Mouse (Mus musculus) intestine, postnatal 0 days (tissue): ENCODE data around the gene Ugt1a5. TPM values are rescaled to one million over a fixed set of nuclear protein-coding genes. Genes with fewer than 3 reads are reported as not detected.

Source experiments
- ATAC-seq: fragments of 200-750 bp; cut with Nextera tagmentation; 2 replicates; pipeline ENCODE4 v1.8.0; 2017; ENCODE audit warnings: mild to moderate bottlenecking, moderate TSS enrichment, moderate library complexity
- H3K27ac ChIP-seq: fragments of 300-500 bp; sonication (generic); 2 replicates; pipeline ENCODE4 v1.5.1; 2014; ENCODE audit warnings: mild to moderate bottlenecking, low read depth, low read length, moderate library complexity
- H3K27me3 ChIP-seq: fragments of 300-500 bp; sonication (generic); replicated peaks from 2 replicates; pipeline ENCODE4 v1.6.1; 2014; ENCODE audit warnings: low read length, mixed read lengths; ENCODE audit not compliant: control insufficient read depth, insufficient read depth
- H3K36me3 ChIP-seq: fragments of 300-500 bp; sonication (generic); 2 replicates; pipeline ENCODE4 v1.6.1; 2014; ENCODE audit warnings: mild to moderate bottlenecking, moderate library complexity; ENCODE audit not compliant: control insufficient read depth, insufficient read depth
- H3K4me1 ChIP-seq: fragments of 300-500 bp; sonication (generic); replicated peaks from 2 replicates; pipeline ENCODE4 v1.6.1; 2014; ENCODE audit warnings: antibody characterized with exemption, low read length, mixed read lengths; ENCODE audit not compliant: control insufficient read depth, insufficient read depth
- H3K4me2 ChIP-seq: fragments of 300-500 bp; sonication (generic); replicated peaks from 2 replicates; pipeline ENCODE4 v1.6.1; 2014; ENCODE audit warnings: low read depth, mild to moderate bottlenecking, moderate library complexity
- H3K4me3 ChIP-seq: fragments of 300-500 bp; sonication (generic); 2 replicates; pipeline ENCODE4 v1.5.1; 2014; ENCODE audit warnings: low read depth, low read length
- H3K9ac ChIP-seq: fragments of 300-500 bp; sonication (generic); 2 replicates; pipeline ENCODE4 v1.6.1; 2014; ENCODE audit warnings: mild to moderate bottlenecking, low read depth, low read length
- H3K9me3 ChIP-seq: fragments of 300-500 bp; sonication (generic); 2 replicates; pipeline ENCODE4 v1.6.1; 2016; ENCODE audit warnings: mixed run types; ENCODE audit not compliant: control insufficient read depth
- CTCF ChIP-seq: sonication (generic); IDR thresholded peaks from 2 replicates; pipeline ENCODE4 v1.5.1; 2016; ENCODE audit warnings: low read depth, mild to moderate bottlenecking, control low read depth, antibody characterized with exemption, moderate library complexity
- WGBS: fragments of 180-500 bp; shearing (Covaris S2); extraction: QIAGEN DNeasy Blood & Tissue Kit; methylation state at CpG from one replicate; pipeline ENCODE4 v1.1.7; 2014; 5-methylcytosine and 5-hydroxymethylcytosine counted together
- polyA plus RNA-seq: library from polyadenylated mRNA; unstranded; fragments of >200 nt; fragmentation: Nextera tagmentation; extraction: Ambion mirVana; gene quantifications from 2 replicates; pipeline ENCODE4 v1.2.1, GENCODE M21; 2015

Gene Ugt1a5
- polyA plus RNA-seq, 1 experiment from 2014 or later, result not detected

DNA sequence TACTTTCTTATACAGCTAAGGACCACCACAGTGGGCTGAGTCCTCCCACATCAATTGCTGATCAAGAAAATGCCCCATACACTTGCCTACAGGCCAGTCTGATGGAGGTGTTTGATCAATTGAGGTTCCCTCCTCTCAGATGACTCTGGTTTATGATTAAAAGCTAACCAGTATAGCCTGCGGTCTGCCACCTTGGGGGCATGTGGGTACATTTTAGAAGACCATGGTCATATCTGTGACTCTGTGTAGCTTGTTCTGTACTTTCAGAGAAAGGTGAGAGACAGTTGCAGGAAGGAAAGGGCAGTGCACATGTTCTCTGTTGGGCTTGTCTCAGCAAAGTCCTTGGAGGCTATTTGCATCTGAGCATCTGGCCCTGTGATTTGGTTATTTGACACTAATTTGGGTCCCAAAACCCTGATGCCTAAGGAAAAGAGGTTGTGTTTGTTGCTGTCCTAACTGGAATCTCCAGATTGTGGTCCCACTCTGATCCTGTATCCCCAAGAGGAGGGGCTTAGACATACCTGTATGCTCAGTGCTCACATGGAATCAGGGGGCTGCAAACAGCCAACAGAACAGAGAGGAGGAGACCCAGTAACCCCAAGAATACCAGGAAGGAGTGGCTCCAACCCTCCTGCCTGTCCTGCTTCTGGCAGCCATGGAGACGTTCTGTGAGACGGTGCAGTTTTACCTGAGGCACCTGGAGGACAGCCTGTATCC is 67.0 kb downstream of the Ugt1a5 start:
- no peak for ATAC-seq

DNA sequence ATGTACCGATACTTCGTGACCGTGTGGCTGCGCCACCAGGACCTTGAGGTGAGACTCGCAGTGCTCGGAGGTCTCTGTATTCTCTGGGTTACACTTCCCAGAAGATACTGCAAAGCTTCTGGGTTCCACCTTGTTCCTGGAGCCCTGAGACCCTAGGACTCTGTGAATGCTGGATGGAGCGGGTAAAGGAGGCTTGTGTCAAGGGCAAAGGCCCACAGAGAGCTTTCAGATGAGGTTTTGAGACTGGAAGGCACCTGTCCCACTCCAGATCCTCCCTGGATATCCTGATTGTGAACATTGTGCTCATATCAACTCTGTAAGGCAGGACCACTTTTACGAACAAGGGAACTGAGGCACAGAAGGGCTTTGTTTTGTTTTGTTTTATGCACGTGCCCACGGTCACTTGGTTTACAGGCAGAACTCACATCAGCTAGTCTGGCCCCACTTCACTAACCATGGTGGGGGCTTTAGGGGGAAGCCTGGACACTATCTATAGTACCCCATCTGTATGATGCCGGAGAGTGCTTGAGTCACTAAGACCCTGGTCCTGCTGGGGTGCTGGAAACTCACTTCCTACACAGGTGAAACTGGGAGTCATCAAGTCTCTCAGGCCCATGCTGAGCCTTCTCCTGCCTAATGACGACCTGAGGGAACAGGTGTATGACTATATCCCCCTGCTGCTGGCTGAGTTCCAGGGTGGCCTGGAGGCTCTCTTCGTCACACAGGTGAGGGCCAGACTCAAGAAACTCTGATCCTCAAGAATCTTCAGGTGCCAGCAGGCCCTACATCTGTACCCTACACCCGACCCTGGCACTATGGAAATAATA is 67.8 kb downstream of the Ugt1a5 start:
- H3K4me1 ChIP-seq, result no peaks in the 10 kb centered on the region
- no peak for ATAC-seq
- no peak overlapping the region for H3K4me2 ChIP-seq
- no peak for TF ChIP-seq CTCF
- H3K9ac ChIP-seq, result no peak overlapping the region
- H3K27me3 ChIP-seq, result no peaks in the 10 kb centered on the region
- H3K4me3 ChIP-seq, result no peak overlapping the region
- H3K36me3 ChIP-seq, result no peaks in the 10 kb centered on the region
- peaks cover 52% of the 10 kb centered on the region for H3K9me3 ChIP-seq
- no peak overlapping the region for H3K27ac ChIP-seq
- 67% methylated on average over 14 of the region's 14 CpGs for WGBS

More for the DNA sequence above, 67.0 kb downstream of the Ugt1a5 start:
- no peak overlapping the region for H3K4me3 ChIP-seq
- H3K4me2 ChIP-seq, result no peak overlapping the region
- 56% methylated on average over 3 of the region's 3 CpGs for WGBS
- H3K27me3 ChIP-seq, result no peaks in the 10 kb centered on the region
- no peak overlapping the region for H3K27ac ChIP-seq
- no peak overlapping the region for H3K9ac ChIP-seq
- peaks cover 51% of the 10 kb centered on the region for H3K9me3 ChIP-seq
- no peak for TF ChIP-seq CTCF
- no peaks in the 10 kb centered on the region for H3K4me1 ChIP-seq
- H3K36me3 ChIP-seq, result no peaks in the 10 kb centered on the region

DNA sequence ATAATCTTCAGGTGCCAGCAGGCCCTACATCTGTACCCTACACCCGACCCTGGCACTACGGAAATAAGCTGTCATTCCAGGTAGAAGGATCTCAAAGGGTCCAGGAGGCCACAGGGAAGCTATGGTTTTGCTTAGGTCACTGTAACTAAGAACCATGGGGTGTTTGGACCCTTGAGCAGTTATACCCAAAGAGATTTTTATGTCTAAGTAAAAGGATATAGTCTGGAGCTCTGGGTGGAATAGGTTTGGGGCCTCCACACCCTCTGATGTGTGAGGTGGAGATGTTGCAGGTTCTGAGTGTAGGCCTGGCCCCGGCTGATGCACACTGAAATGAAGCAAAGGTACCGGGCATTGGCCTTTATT is 68.4 kb downstream of the Ugt1a5 start:
- H3K9me3 ChIP-seq, result peaks cover 57% of the 10 kb centered on the region

DNA sequence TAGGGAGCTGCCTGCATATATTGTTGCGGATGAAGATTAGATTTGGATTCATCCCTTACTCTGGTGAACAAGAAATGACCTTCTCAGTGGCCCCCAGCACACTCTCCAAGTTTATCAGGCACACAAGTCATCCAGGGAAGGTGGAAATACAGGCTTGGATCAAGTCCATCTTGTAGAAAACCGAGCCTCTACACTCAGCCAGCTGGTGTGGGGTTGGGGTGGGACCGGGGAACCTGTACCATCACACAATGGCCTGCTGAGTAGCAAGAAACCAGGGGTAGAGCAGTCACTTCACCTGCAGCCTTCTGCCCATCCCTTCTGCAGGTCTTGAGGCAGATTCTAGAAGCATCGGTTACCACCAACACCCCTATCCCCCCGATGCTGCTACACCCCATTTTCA is 68.8 kb downstream of the Ugt1a5 start:
- no peak for TF ChIP-seq CTCF
- Histone ChIP-seq H3K9ac (no peak overlapping the region), H3K4me3 (no peak overlapping the region), H3K4me1 (no peaks in the 10 kb centered on the region), H3K4me2 (no peak overlapping the region), H3K36me3 (no peaks in the 10 kb centered on the region), H3K9me3 (peaks cover 54% of the 10 kb centered on the region), H3K27me3 (no peaks in the 10 kb centered on the region), H3K27ac (no peak overlapping the region)
- WGBS, result 42% methylated on average over 5 of the region's 5 CpGs
- ATAC-seq, result no peak

More for the DNA sequence above, 68.4 kb downstream of the Ugt1a5 start:
- H3K36me3 ChIP-seq, result no peaks in the 10 kb centered on the region
- ATAC-seq, result no peak
- 61% methylated on average over 4 of the region's 4 CpGs for WGBS
- no peak for TF ChIP-seq CTCF
- no peaks in the 10 kb centered on the region for H3K27me3 ChIP-seq
- no peaks in the 10 kb centered on the region for H3K4me1 ChIP-seq
- H3K4me3 ChIP-seq, result no peak overlapping the region
- no peak overlapping the region for H3K27ac ChIP-seq
- H3K4me2 ChIP-seq, result no peak overlapping the region
- H3K9ac ChIP-seq, result no peak overlapping the region

DNA sequence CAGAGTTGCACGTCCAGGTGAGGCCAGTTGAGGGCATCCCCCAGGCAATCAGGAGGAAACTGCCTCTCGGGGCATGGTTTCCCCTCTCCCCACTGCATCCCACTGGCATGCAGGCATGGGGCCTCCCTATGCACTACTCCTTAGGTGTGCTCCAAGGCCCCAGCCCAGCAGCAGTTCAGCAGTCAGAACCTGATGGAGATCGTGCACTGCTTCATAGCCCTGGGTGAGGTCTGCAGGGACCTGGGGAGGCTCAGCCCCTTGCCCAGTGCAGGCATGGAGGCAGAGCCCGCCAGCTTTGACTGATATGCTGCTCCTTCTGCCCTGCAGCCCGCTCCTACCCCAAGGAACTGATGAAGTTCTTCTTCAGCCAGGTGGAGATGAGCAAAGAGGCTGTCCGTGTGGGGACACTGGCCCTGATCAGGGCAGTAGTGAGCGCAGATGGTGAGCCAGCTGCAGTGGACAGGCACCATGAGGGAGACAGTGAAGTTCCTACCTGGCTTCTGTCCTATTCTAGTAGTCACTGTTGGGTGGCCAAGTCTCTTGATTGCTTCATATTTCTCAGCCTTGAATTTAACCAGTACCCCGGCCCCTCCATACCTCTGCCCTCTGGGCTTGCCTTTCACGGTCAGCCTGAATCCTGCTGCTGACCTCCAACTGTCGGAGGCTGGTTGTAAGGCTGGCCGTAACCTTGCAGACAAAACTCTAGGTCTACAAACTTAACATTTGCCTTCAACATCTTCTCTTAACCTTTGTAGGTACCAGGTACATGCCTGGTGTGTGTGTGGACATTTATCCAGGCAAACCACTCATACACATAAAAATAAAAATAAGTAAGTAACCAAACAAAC is 69.5 kb downstream of the Ugt1a5 start:
- no peak overlapping the region for H3K9ac ChIP-seq
- no peak for TF ChIP-seq CTCF
- no peaks in the 10 kb centered on the region for H3K27me3 ChIP-seq
- H3K4me3 ChIP-seq, result no peak overlapping the region
- no peak overlapping the region for H3K27ac ChIP-seq
- H3K36me3 ChIP-seq, result no peaks in the 10 kb centered on the region
- no peak for ATAC-seq
- H3K9me3 ChIP-seq, result peaks cover 50% of the 10 kb centered on the region
- H3K4me1 ChIP-seq, result no peaks in the 10 kb centered on the region
- no peak overlapping the region for H3K4me2 ChIP-seq
- 64% methylated on average over 11 of the region's 11 CpGs for WGBS

DNA sequence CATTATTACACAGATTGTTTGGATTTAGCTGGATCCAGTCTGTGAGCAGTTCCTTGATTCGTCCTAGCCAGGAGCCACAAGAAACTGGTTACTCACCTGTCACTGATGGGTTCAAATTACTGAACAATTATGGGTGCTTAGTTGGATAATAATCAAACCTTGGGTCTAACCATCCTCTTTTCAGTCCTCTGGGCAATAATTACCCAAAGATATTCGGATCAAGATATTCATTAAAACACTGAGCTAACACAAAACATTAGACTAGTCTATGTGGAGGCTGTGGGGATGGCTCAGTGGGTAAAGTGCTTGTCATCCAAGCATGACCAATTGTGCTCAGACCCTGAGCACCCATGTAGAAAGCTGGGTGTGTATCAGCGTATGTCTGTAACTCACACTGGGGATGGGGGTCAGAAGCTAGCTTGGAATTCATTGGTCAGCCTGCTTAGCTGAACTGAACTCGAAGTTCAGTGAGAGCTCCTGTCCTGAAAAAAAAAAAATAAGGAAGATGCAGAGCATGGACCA is 70.1 kb downstream of the Ugt1a5 start:
- Histone ChIP-seq H3K4me3 (no peak overlapping the region), H3K27me3 (no peaks in the 10 kb centered on the region), H3K4me2 (no peak overlapping the region), H3K9me3 (peaks cover 52% of the 10 kb centered on the region), H3K9ac (no peak overlapping the region), H3K27ac (no peak overlapping the region), H3K4me1 (no peaks in the 10 kb centered on the region), H3K36me3 (no peaks in the 10 kb centered on the region)
- 60% methylated on average over 4 of the region's 4 CpGs for WGBS
- no peak for ATAC-seq
- no peak for TF ChIP-seq CTCF
